Mouse (Mus musculus) embryo, embryonic 11.5 days (tissue): ENCODE data around the gene Timm8a1.

Source experiments
- DNase-seq: peaks from one replicate; pipeline ENCODE4 v3.0.0-alpha.2; 2012; ENCODE audit warnings: low read depth, low spot score

Gene Timm8a1

DNA sequence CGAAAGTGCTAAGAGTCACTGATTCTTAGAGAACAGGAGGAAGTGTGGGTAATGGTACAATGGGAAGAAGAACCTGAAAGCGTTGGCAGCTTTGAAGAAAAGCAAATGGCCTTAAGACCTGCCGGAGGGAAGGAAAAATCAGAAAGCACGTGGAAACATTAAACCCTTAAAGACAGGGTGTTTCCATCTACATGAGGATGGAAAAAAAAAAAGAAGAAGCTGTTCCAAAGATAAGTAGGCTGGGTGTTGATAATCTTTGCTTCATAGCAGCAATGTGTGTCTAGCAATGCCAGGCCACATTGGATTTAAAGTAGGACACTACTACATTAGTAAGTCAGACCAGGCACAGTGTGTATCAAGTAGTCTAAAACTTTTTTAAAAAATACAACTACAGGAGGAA is 16.4 kb downstream of the Timm8a1 start:
- no peak for DNase-seq

DNA sequence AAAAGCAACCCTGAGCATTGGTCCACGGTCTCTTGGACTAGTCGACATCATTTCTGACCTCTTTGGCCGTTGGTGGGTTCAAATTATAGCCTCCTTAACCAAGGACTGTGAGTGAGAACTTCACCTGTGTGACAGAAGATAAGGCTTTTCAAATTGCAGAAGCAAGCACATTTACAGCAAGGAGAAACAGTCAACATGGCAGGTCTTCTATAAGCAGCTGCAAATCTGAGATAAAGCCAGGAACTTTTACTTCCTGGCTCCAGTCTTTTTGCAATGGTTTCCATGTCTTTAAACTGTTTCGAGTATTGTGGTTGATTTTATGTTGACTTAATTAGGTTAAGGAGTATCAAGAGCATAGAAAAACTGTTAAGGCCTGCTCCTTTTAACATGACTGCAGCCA is 17.9 kb downstream of the Timm8a1 start:
- no peak for DNase-seq

DNA sequence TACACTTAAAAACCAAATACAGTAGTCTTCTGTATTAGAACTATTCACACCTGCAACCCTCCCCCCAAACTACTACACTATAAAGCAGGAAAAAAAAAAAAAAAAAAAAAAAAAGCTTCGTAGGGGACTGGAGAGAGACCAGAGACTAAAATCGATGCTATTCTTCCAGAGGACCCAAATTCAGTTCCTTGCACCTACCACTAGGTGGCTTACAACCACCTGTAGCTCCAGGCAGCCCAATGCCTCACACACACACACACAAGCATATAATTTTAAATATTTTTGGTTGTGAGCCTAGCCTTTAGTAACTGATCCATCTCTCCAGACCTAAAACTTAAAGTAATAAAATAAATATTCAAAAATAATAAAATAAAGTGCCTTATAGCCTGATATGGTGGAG is 32.2 kb downstream of the Timm8a1 start:
- no peak for DNase-seq

DNA sequence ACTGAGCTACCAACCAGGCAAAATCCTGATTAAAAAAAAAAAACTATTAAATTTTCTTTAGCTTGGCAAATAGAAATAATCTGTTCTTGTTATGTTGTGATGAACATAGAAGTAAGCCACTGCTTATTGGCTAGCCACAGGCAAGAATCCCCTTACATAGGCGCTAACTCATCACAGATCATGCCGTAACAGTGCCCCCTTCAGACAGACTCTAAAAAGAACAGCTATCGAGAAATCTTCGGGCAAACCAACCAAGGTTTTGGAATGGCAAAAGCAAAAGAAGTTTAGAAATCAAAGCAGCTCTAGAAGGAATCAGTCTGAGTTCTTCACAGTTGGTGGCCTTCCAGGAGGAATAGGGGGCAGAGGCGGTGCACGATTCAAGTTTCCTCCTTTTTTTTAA is 33.7 kb downstream of the Timm8a1 start:
- no peak for DNase-seq

DNA sequence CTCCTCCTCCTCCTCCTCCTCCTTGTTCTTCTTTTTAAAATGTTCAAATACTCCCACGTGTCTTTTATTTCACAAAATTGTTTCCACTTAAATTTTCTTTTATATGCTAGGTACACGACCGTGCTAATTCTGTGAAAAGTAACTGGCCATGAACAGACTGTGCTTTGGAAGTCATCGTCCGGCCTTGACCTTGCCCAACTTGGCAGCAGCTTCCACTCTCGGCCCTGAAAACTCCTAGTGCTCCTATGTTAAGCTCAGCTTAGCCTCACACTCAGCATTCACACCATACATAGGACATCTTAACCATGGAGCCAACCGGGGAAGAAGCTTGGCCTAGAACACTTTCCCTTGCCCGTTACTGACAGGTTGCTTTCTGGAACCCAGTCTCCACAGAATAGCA is 41.0 kb downstream of the Timm8a1 start:
- no peak for DNase-seq
